Mouse (Mus musculus): ENCODE results near the gene C87414. TPM values are rescaled to one million over a fixed set of nuclear protein-coding genes. Genes with fewer than 3 reads are reported as not detected.

C87414 gene
- not detected for polyA plus RNA-seq (2017; shearing (Covaris generic))

DNA sequence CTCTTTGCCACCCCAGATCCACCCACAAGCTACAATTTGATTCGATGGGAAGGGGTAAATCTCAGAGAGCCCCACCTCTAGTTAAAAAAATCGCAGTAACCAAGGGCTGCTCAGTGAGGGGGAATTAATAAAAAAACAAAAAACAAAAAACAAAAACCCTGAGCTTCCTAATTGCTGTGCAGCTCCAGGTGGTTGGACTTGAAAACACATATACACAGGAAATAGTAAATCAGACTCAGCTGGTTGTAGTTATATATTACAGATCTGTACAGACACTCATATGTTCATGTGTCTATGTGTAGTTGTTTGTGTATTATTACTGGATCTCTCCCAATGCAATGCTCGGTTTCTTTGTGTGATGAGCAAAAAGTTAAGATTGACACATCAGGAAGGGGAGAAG, at the start of gene C87414:
Gene C87414 (minus strand): TSS at position 101 of the 400 bp plus-strand sequence.

Other genes starting within 250 kb of the C87414 start
- not detected for gene Gm16427, start 131.4 kb downstream of the C87414 start, polyA plus RNA-seq (2017; shearing (Covaris generic))
- not detected for gene Gm7792, start 172.2 kb upstream of the C87414 start, polyA plus RNA-seq (2017; shearing (Covaris generic))